Mouse (Mus musculus) CH12F3 (cell line): ENCODE data around the gene A630076J17Rik.

Experiments
- in situ Hi-C: fragments of 300-500 bp; cut with MboI; formaldehyde crosslinking; loops from 2 replicates; pipeline ENCODE4 v1.14.3; 2020; ENCODE audit warnings: low sequenced_read_pairs

A630076J17Rik gene

DNA sequence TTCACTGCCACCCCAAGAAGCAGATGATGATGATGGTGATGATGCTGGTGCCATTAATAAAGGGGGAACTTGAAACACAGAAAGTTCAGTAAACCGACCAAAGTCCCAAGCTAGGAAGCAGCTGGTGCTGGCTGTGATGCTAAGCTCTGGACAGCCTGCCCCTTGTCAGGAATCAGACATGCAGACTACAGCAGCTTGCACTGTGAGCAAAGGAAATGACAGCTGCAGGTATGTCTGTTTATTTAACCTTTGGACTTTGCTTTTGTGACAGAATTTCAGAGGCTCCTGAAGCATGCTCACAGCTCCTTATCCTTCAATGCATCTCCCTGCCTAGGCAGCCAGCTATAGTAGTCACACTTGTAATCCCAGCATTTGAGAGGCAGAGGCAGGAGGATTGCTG is at the start of gene A630076J17Rik:
Gene A630076J17Rik (plus strand): TSS at position 88 of the 400 bp plus-strand sequence.
- in situ Hi-C loops: loop anchor here (5.0 kb wide), 1 partner anchor 232 kb away; no protein-coding TSS in a partner anchor

- in situ Hi-C loops: no loop called here
These were observed 49.6 kb upstream of the A630076J17Rik start for GRCm38 (mm10) chr3:107180860-107181259.

GRCm38 (mm10) chr3:107182756-107183155 is 47.7 kb upstream of the A630076J17Rik start, which contains the start of gene Kcna10:
Kcna10 (plus strand) TSS chr3:107183056.
- in situ Hi-C loops: no loop called here

DNA sequence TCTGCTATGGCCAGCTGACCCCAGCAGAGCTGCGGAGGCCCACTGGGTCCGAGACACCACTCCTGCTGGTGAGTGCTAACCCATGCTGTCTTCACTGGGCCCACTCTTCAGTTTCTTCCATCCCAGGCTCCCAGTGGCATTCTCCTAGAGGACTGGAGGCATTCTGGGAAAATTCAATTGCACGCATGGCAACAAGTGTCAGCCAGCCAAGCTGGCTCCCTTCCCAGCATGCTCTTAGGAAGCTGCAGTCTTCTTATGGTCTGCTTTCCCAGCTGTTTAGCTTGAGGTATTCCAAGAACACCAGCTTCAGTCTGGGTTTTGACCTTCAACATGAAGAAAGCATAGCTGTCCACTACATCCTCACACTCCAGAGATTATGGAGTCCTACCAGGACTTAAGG is 47.2 kb upstream of the A630076J17Rik start:
- in situ Hi-C loops: no loop called here

- in situ Hi-C loops: no loop called here
These were observed 44.8 kb upstream of the A630076J17Rik start for GRCm38 (mm10) chr3:107185597-107185996.

- in situ Hi-C loops: no loop called here
These were observed 43.4 kb upstream of the A630076J17Rik start for GRCm38 (mm10) chr3:107187022-107187421.

GRCm38 (mm10) chr3:107188226-107188899 is 42.1 kb upstream of the A630076J17Rik start:
- in situ Hi-C loops: no loop called here

DNA sequence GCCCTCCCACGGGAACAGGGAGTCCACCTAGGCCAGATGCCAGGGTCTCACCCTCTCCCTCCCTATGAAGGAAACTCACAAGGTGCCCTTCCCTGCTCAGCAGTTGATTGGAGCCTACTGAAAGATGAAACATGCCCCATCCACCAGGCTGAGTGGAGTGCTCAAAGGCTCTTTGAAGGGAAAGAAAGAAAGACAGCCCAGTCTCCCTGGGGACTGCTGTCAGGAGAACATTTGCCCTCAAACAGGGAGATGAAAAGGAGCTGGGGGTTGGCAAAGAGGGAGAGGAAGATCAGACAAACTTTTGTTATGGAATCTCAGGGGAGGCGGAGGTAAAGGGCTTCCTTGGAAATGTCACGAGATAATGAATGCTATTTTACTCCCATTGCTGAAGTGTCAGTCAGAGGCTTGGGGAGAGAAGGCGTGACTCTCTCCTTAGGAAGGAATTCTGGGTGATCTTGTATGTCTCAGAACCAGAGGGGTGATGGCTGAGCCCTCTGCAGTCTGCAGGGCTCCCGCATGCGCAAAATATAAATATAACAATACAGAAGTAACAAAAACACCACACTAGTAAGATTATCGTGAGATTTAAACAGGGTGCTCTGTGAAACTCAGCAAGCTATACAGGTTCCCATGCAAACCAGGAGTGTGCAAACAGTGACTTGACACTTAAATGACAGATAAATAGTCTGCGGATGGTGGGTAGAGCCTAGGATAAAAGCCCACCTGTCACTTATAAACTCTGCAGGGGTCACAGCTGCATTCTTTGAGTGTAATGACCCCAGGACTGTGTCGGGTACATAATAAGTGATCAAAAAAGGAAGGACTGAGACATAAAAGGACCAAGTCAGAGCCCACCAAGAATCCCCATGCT is 28.9 kb upstream of the A630076J17Rik start:
- in situ Hi-C loops: no loop called here

GRCm38 (mm10) chr3:107204413-107204812 is 26.0 kb upstream of the A630076J17Rik start:
- in situ Hi-C loops: no loop called here

- in situ Hi-C loops: no loop called here
These were observed 25.2 kb upstream of the A630076J17Rik start for GRCm38 (mm10) chr3:107205170-107205569.

DNA sequence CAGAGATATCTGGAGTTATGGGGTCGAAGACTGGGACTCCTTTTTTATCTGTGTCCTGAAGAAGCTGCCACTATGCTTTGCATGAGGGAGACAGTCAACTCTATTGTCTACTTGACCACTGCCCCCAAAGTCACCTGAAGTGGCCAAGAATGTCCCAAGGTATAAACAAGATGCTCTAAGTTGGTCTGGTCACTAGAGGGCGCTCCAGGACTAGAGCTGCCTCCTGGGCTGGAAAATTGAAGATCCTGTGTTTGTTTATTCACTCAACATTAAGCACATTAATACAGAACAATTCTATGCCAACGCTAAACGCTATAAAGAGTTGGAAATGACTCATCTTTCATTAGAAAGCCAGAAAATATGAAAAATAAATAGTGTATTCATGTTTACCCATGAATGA is 24.4 kb upstream of the A630076J17Rik start:
- in situ Hi-C loops: no loop called here

DNA sequence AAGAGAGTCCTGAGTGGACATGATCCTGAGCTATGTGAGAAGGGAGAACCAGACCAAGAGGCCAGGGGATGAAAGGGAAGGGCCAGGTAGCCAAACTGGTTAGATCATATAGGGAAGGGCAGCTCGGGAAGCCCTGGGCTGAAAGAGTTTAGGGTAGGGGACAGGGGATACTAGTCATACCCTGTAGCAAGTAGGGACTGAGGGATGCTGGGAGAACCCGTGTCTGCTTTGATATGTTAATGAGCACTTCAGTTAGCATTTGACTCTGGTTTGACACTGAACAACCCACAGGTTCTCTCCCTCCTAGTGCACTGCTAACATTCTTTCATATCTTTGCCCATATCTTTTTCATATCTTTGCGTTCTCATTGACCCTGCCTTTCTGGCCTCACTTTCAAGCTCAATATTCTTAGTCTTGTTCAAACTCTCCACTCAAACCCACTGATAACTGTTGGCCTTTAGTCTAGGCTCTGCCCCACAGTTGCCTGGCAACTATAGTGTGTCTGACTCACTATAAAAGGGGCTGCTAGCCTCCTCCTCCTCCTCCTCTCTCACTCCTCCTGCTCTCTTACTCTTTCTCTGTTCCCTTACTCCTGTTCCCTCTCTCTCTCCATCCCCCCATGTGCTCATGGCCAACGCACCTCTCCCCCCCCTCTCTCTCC is 23.8 kb upstream of the A630076J17Rik start:
- in situ Hi-C loops: no loop called here

DNA sequence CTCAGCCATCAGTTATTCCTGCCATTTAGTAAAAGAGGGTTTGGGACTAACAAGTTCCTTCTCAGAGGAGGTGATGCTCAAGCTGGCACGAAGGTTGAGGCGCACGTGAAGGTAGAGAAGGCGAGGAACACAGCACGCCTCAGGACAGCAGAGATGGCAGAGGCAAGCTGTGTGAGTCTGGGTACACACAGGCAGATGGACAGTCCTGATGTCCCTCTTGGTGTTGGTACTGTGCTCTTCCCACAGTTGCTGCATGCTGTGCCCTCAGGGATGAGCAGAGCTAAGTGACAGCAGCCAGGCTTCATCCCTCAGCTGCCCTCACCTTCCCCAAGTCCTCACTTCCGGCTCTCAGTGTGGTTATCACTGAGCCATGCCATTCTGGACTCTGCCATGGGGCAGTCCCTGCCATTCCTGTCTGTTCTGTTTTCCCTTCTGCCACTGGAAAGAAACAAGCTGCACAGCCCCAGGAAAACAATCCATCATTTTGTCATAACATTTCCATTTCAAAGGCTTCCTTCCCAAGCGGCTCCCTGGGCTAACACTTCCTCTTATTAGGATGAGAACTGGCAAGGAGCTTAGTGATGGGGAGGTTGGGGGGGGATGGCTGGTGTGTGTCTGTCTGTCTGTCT is 22.7 kb upstream of the A630076J17Rik start:
- in situ Hi-C loops: no loop called here

DNA sequence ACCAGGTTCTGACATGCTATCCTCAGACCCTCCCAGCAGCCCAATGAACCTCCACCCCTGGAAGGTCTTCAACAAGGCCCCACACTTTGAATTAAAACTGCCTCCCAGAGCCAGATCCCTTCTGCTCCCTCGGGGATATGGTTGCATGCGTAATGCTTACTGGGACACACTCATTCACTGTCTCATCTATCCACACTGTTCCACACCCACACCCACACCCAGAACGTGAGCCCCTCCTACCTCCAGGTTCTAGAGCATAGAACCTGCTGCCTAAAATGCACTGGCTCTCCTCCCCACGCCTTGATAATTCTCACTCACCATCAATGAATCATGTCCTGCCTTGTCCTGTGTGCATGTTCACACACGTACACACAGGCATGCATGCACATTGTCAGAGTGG is 15.8 kb upstream of the A630076J17Rik start:
- in situ Hi-C loops: no loop called here

DNA sequence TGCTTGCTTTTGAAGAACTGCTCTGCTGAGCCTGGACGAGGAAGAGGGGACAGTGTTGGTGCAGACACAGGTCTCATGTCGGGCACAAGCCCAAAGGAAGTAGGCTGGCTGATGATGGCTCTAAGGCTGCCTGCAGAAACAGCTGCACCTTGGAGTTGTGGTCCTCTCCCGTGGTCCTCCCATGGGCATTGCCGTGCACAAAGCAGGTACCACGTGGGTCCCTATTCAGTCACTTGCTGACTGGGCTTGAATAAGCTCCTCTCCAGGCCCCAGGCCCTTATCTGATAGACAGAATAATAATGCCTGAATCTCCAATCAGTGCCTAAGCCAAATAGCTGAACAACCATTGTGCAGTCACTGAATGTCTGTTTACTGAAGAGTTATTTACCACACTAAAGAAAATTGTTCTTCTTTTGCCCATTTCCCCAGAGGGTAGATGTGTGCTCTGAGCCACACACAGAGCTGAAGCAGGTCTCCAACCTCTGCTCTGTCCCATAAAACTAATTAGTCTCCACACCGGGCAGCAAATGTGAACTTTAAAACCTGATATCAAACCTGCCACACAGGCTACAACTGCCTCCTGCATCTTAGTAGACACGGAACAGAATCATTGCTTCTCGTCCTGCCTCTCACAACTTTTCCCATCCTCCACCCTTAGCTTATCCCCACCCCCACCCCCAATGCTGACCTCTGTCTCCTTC is 13.9 kb upstream of the A630076J17Rik start:
- in situ Hi-C loops: no loop called here

DNA sequence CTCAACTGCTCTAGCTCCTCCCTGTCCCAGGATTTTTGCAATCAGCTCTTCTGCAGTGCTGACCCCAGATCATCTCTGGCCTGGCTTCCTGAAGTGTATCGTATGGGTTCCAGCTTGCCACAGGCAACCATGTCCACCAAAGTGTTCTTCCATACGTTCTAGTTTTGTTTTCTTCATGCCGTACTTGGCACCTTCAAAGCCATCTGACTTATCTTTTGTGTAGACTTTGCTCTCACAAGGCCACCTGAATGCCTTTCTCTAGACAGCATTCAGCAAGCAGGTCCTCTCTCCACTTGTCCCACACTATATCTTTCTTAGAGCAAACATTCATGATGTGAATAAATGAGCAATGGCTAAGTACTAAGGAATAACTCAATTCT is 13.3 kb upstream of the A630076J17Rik start:
- in situ Hi-C loops: no loop called here

DNA sequence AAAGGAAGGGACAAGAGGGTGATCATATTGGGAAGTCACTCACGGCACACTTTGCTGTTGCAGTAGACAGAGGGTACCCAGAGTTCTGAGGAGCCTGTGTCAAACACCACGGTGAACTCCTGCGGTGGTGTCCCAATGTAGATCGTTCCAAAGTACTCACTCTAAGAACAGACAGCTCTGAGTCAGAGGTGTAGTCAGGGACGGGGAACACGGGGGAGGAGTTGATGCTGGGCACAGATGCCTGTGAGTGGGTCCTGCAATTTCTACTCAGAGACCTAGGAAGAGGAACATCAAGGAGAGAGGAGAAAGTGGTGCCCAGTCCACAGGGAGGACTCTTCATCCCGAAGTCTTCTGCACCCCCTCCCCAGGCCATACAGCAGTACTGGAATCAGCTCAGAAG is 11.8 kb upstream of the A630076J17Rik start:
- in situ Hi-C loops: no loop called here

GRCm38 (mm10) chr3:107221608-107222007 is 8.8 kb upstream of the A630076J17Rik start, which contains the start of gene Cym:
Cym (minus strand) TSS chr3:107221732.
- in situ Hi-C loops: no loop called here

- in situ Hi-C loops: no loop called here
These were observed 7.2 kb upstream of the A630076J17Rik start for GRCm38 (mm10) chr3:107223230-107223629.

DNA sequence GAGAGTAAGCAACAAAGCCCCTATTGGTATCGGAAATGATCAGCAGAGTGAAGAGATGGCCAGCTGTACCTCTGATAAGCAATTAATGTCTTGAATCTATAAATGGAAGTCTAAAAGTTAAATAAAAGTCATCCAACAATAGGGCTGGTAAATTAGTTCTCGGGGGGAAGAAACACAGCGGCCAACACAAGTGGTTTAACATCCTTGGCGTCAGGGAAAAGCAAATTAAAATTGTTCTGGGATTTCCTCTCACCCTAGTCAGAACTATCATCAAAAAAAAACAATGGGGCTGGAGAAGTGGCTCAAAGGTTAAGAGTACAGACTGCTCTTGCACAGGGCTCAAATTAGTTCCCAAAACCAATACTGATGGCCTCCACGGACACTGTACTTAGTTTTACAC is 4.6 kb upstream of the A630076J17Rik start:
- in situ Hi-C loops: no loop called here
